In genomic region chr3:142559632-142560228, GRCm38 (mm10) we compare ENCODE assay signal across 8 mouse cellular contexts. TPM values are rescaled to one million over a fixed set of nuclear protein-coding genes. Genes with fewer than 3 reads are reported as not detected.
DNase-seq lines count a peak whose midpoint lies in the region; ATAC-seq and TF ChIP-seq lines count a peak whose summit lies in the region.

Gene Gbp3 (plus strand): TSS chr3:142560026.

- peak; percentile 14 to 25 for DNase-seq in B cell, adult 2 months
- no peak for DNase-seq in forebrain, embryonic 10.5 days (ENCODE audit: extremely low spot score, low spot score)
- no peak for DNase-seq in hindbrain, embryonic 11.5 days (ENCODE audit: low spot score)
- DNase-seq in MN1 (ENCODE audit: low spot score): no peak
- no peak for DNase-seq in right cerebral cortex, postnatal 25 days

- H3K36me3 ChIP-seq in ES-Bruce4 (ENCODE audit: control insufficient read depth, insufficient read depth, low read length, poor library complexity, severe bottlenecking): no peaks in the 10 kb centered on the region
- H3K36me3 ChIP-seq in forebrain, embryonic 10.5 days (replicated peaks): no peaks in the 10 kb centered on the region
- no peaks in the 10 kb centered on the region for H3K36me3 ChIP-seq in hindbrain, embryonic 11.5 days (ENCODE audit: control insufficient read depth, insufficient read depth, low read length)
- no peaks in the 10 kb centered on the region for H3K36me3 ChIP-seq in limb, embryonic 13.5 days
- H3K36me3 ChIP-seq in midbrain, embryonic 16.5 days (ENCODE audit: control insufficient read depth, insufficient read depth, low read length): no peaks in the 10 kb centered on the region

- no peak for TF ChIP-seq EP300 in ES-Bruce4 (IDR thresholded peaks at IDR 0.05; ENCODE audit: insufficient read depth, low read depth, low read length)

- H3K9me3 ChIP-seq in ES-Bruce4 (replicated peaks; ENCODE audit: control insufficient read depth, insufficient read depth, low read length, poor library complexity, severe bottlenecking): no peaks in the 10 kb centered on the region
- no peaks in the 10 kb centered on the region for H3K9me3 ChIP-seq in forebrain, embryonic 10.5 days
- H3K9me3 ChIP-seq in hindbrain, embryonic 11.5 days (ENCODE audit: control insufficient read depth, low read length): no peaks in the 10 kb centered on the region
- H3K9me3 ChIP-seq in limb, embryonic 13.5 days: no peaks in the 10 kb centered on the region
- no peaks in the 10 kb centered on the region for H3K9me3 ChIP-seq in midbrain, embryonic 16.5 days (replicated peaks; ENCODE audit: control insufficient read depth, low read length, poor library complexity, severe bottlenecking)

- H3K27ac ChIP-seq in ES-Bruce4 (ENCODE audit: insufficient read depth, low read length): no peak within 1 kb of the TSS
- H3K27ac ChIP-seq in forebrain, embryonic 10.5 days: no peak within 1 kb of the TSS
- H3K27ac ChIP-seq in hindbrain, embryonic 11.5 days (ENCODE audit: low read depth, low read length): no peak within 1 kb of the TSS
- H3K27ac ChIP-seq in limb, embryonic 13.5 days: no peak within 1 kb of the TSS
- H3K27ac ChIP-seq in midbrain, embryonic 16.5 days (ENCODE audit: low read length): no peak within 1 kb of the TSS

- H3K4me2 ChIP-seq in hindbrain, embryonic 11.5 days (replicated peaks; ENCODE audit: low read depth, low read length): peak within 1 kb of the TSS; percentile 23
- H3K4me2 ChIP-seq in limb, embryonic 13.5 days (replicated peaks): peak within 1 kb of the TSS; percentile 63
- H3K4me2 ChIP-seq in midbrain, embryonic 16.5 days (ENCODE audit: low read length): peak within 1 kb of the TSS; percentile 29

- H3K27me3 ChIP-seq in ES-Bruce4 (ENCODE audit: control insufficient read depth, insufficient read depth, low read length, poor library complexity, severe bottlenecking): no peaks in the 10 kb centered on the region
- no peaks in the 10 kb centered on the region for H3K27me3 ChIP-seq in forebrain, embryonic 10.5 days (ENCODE audit: poor library complexity, severe bottlenecking)
- no peaks in the 10 kb centered on the region for H3K27me3 ChIP-seq in hindbrain, embryonic 11.5 days (ENCODE audit: control insufficient read depth, insufficient read depth, low read length)
- no peaks in the 10 kb centered on the region for H3K27me3 ChIP-seq in limb, embryonic 13.5 days
- no peaks in the 10 kb centered on the region for H3K27me3 ChIP-seq in midbrain, embryonic 16.5 days (ENCODE audit: control insufficient read depth, insufficient read depth, low read depth, low read length)

- no peak for TF ChIP-seq POLR2A in ES-Bruce4 (IDR thresholded peaks at IDR 0.05; ENCODE audit: insufficient read depth, low read length)

- no peaks in the 10 kb centered on the region for H3K4me1 ChIP-seq in ES-Bruce4 (ENCODE audit: control insufficient read depth, insufficient read depth, low read length)
- H3K4me1 ChIP-seq in forebrain, embryonic 10.5 days: peaks cover 11% of the 10 kb centered on the region
- no peaks in the 10 kb centered on the region for H3K4me1 ChIP-seq in hindbrain, embryonic 11.5 days (replicated peaks; ENCODE audit: control insufficient read depth, insufficient read depth, low read length)
- H3K4me1 ChIP-seq in limb, embryonic 13.5 days: peaks cover 3% of the 10 kb centered on the region; the same call in 1 of the 2 replicates
- no peaks in the 10 kb centered on the region for H3K4me1 ChIP-seq in midbrain, embryonic 16.5 days (ENCODE audit: control insufficient read depth, insufficient read depth, low read length)

- no peak for TF ChIP-seq CTCF in ES-Bruce4 (IDR thresholded peaks at IDR 0.05; ENCODE audit: low read depth, low read length)

- ATAC-seq in hindbrain, embryonic 11.5 days (ENCODE audit: low FRiP score): no peak
- no peak for ATAC-seq in limb, embryonic 13.5 days (ENCODE audit: low FRiP score, low read depth)
- ATAC-seq in midbrain, embryonic 16.5 days: no peak

- 49% methylated on average over 3 of the region's 3 CpGs for WGBS in forebrain, embryonic 10.5 days
- 45% methylated on average over 3 of the region's 3 CpGs for WGBS in hindbrain, embryonic 11.5 days
- 34% methylated on average over 3 of the region's 3 CpGs for WGBS in limb, embryonic 13.5 days
- 36% methylated on average over 3 of the region's 3 CpGs for WGBS in midbrain, embryonic 16.5 days

- H3K9ac ChIP-seq in ES-Bruce4 (ENCODE audit: low read depth, poor library complexity, severe bottlenecking): no peak within 1 kb of the TSS
- 0 out of 2 replicates have a peak within 1 kb of the TSS, but pooled peaks have one; percentile 11 for H3K9ac ChIP-seq in hindbrain, embryonic 11.5 days (ENCODE audit: low read depth, low read length)
- H3K9ac ChIP-seq in limb, embryonic 13.5 days: peak within 1 kb of the TSS; percentile 31
- no peak within 1 kb of the TSS for H3K9ac ChIP-seq in midbrain, embryonic 16.5 days (ENCODE audit: low read depth, low read length)

- 0 out of 2 replicates have a peak within 1 kb of the TSS, but pooled peaks have one; percentile 2 for H3K4me3 ChIP-seq in ES-Bruce4 (ENCODE audit: low read depth, low read length)
- H3K4me3 ChIP-seq in forebrain, embryonic 10.5 days: peak within 1 kb of the TSS; percentile 43
- H3K4me3 ChIP-seq in hindbrain, embryonic 11.5 days (ENCODE audit: low read depth, low read length): peak within 1 kb of the TSS; percentile 10; the same call in 1 of the 2 replicates
- peak within 1 kb of the TSS; percentile 38 for H3K4me3 ChIP-seq in limb, embryonic 13.5 days
- H3K4me3 ChIP-seq in midbrain, embryonic 16.5 days (ENCODE audit: low read depth, low read length): peak within 1 kb of the TSS; percentile 11; the same call in 1 of the 2 replicates

RNA-seq across cellular contexts. Expression of gene Gbp3, which starts in this region (rescaled TPM):
- polyA plus RNA-seq in ES-Bruce4 (2011; ENCODE audit: insufficient read depth, insufficient read length, low read depth, missing spikeins): 8.7 and 10.2 TPM in 2 replicates
- polyA plus RNA-seq in forebrain, embryonic 10.5 days (2016; fragmentation: Nextera tagmentation; extraction: Ambion mirVana): 0.21 and 0.33 TPM in 2 replicates
- polyA plus RNA-seq in hindbrain, embryonic 11.5 days (2014; fragmentation: Nextera tagmentation; extraction: Ambion mirVana): 0.25 and 0.97 TPM in 2 replicates
- polyA plus RNA-seq in limb, embryonic 13.5 days (2015; fragmentation: Nextera tagmentation; extraction: Ambion mirVana): 0.68 and 1.1 TPM in 2 replicates
- 1.5 and 1.9 TPM in 2 replicates for polyA plus RNA-seq in midbrain, embryonic 16.5 days (2015; fragmentation: Nextera tagmentation; extraction: Ambion mirVana)

Comparison
In these comparisons a context has a peak if more than half of its experiments do, and no peak if none do; other contexts are left out.
1. DNase-seq: peak in B cell, adult 2 months (2 of 2); none in forebrain, embryonic 10.5 days (single experiment), hindbrain, embryonic 11.5 days (single experiment), MN1 (single experiment) and right cerebral cortex, postnatal 25 days (single experiment).
2. H3K9ac ChIP-seq: peak in hindbrain, embryonic 11.5 days (single experiment) and limb, embryonic 13.5 days (single experiment); none in ES-Bruce4 (single experiment) and midbrain, embryonic 16.5 days (single experiment).
3. Peak in every context shown above with its lines, with median percentiles within 50 percentile points of each other: H3K4me3 ChIP-seq and H3K4me2 ChIP-seq.